31 mouse cellular contexts compared by ENCODE assay signal in the genomic region with DNA sequence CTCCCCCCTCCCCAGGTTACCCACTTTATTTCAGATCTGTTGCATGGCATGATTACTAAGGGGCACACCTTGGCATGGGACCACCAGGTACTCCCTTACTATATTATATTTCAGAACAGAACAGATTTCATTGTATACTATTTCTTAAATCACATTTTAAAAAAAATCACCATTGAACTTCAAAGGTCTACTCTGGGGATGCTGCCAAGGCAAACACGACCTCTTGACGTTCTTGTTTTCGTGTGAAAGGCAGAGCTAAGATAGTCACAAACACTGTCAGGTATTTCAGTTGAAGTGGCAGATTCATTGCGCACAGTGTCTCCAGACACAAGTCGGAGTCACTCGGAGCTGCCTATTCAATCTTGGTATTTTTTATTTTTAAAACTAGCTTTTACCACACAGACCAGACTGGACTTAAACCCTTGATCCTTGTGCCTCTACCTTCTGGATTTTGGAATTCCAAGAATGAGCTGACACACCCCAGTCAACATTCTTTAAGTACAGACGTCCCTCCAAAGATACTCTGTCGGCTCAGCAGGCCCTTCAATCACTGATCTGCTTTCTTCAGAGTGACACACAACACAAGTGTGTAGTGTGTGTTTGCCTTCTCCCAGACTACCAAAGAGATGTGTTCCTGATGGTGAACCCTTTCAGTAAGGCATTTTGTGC. TPM values are rescaled to one million over a fixed set of nuclear protein-coding genes. Genes with fewer than 3 reads are reported as not detected.
DNase-seq lines count a peak whose midpoint lies in the region; ATAC-seq and TF ChIP-seq lines count a peak whose summit lies in the region.
"Had no signal": no experiment of that assay in that cellular context is flagged by ENCODE, and none has a peak within 500 bp of the region (broad histone marks: within the 10 kb centered on the region; RNA-seq: fewer than 3 reads in every experiment).

No protein-coding gene starts in this region.

- DNase-seq in heart, adult 11 months: peak; percentile 18
- DNase-seq in heart, adult 2 months: no peak
- DNase-seq in kidney, postnatal 0 days (ENCODE audit: low spot score): peak; percentile 39
- DNase-seq in lung, postnatal 4 days: no peak
- peak; percentile 89 for DNase-seq in R1 (ENCODE audit: low read depth, low spot score)
- DNase-seq in layer of hippocampus, postnatal 10 days (ENCODE audit: low spot score in 2 of 2): no peak
- DNase-seq: adrenal gland, postnatal 36 days; cerebellum, adult 9-10 months; heart, postnatal 10 days; layer of hippocampus, postnatal 36 days; right cerebral cortex, postnatal 4 days; thymus, postnatal 14 days had no signal

- no peaks in the 10 kb centered on the region for H3K36me3 ChIP-seq in heart, adult 2 months (ENCODE audit: control insufficient read depth, insufficient read depth, low read length)
- no peaks in the 10 kb centered on the region for H3K36me3 ChIP-seq in kidney, postnatal 0 days (ENCODE audit: insufficient read depth, low read length)
- H3K36me3 ChIP-seq in kidney, embryonic 15.5 days: no peaks in the 10 kb centered on the region
- H3K36me3 ChIP-seq in lung, embryonic 16.5 days (ENCODE audit: control insufficient read depth, insufficient read depth, low read length): no peaks in the 10 kb centered on the region
- H3K36me3 ChIP-seq: embryonic facial prominence, embryonic 15.5 days; G1E; heart, embryonic 12.5 days; limb, embryonic 12.5 days had no signal

- H3K9me3 ChIP-seq in kidney, postnatal 0 days (replicated peaks; ENCODE audit: low read length): no peaks in the 10 kb centered on the region
- no peaks in the 10 kb centered on the region for H3K9me3 ChIP-seq in kidney, embryonic 15.5 days (replicated peaks)
- H3K9me3 ChIP-seq in lung, embryonic 16.5 days (ENCODE audit: control insufficient read depth, low read length): no peaks in the 10 kb centered on the region
- H3K9me3 ChIP-seq: embryonic facial prominence, embryonic 15.5 days; G1E; heart, embryonic 12.5 days; limb, embryonic 12.5 days had no signal

- TF ChIP-seq CTCF in heart, adult 2 months (IDR thresholded peaks at IDR 0.05): no peak
- no peak for TF ChIP-seq CTCF in kidney, postnatal 0 days (IDR thresholded peaks at IDR 0.05; ENCODE audit: low read depth)

- no peak for TF ChIP-seq EP300 in heart, adult 2 months (IDR thresholded peaks at IDR 0.05; ENCODE audit: insufficient read depth, low read depth, low read length)

- H3K4me3 ChIP-seq in heart, adult 2 months: no peak overlapping the region
- H3K4me3 ChIP-seq in kidney, postnatal 0 days (replicated peaks; ENCODE audit: low read depth, low read length): no peak overlapping the region
- H3K4me3 ChIP-seq in kidney, embryonic 15.5 days (replicated peaks): no peak overlapping the region
- H3K4me3 ChIP-seq in lung, embryonic 16.5 days (ENCODE audit: low read length): no peak overlapping the region
- H3K4me3 ChIP-seq: embryonic facial prominence, embryonic 15.5 days; heart, embryonic 12.5 days; layer of hippocampus, adult 2 months; limb, embryonic 12.5 days had no signal

- H3K9ac ChIP-seq in heart, adult 2 months (ENCODE audit: low read depth, low read length): no peak overlapping the region
- no peak overlapping the region for H3K9ac ChIP-seq in kidney, postnatal 0 days (ENCODE audit: low read depth, low read length)
- H3K9ac ChIP-seq in kidney, embryonic 15.5 days: no peak overlapping the region
- H3K9ac ChIP-seq in lung, embryonic 16.5 days (ENCODE audit: low read length): no peak overlapping the region
- H3K9ac ChIP-seq: embryonic facial prominence, embryonic 15.5 days; heart, embryonic 12.5 days; limb, embryonic 12.5 days; liver, embryonic 14.5 days had no signal

- WGBS in heart, adult 2 months: 42% methylated on average over 8 of the region's 8 CpGs
- WGBS in kidney, postnatal 0 days: 31% methylated on average over 8 of the region's 8 CpGs
- 42% methylated on average over 8 of the region's 8 CpGs for WGBS in kidney, embryonic 15.5 days
- WGBS in lung, embryonic 16.5 days: 32% methylated on average over 8 of the region's 8 CpGs

- H3K4me2 ChIP-seq in kidney, postnatal 0 days (ENCODE audit: low read length): no peak overlapping the region
- no peak overlapping the region for H3K4me2 ChIP-seq in kidney, embryonic 15.5 days
- H3K4me2 ChIP-seq in lung, embryonic 16.5 days (ENCODE audit: low read depth, low read length): no peak overlapping the region
- H3K4me2 ChIP-seq: embryonic facial prominence, embryonic 15.5 days; heart, embryonic 12.5 days; limb, embryonic 12.5 days had no signal

- H3K4me1 ChIP-seq in heart, adult 2 months (ENCODE audit: control insufficient read depth, insufficient read depth, low read length): no peaks in the 10 kb centered on the region
- H3K4me1 ChIP-seq in kidney, postnatal 0 days (replicated peaks; ENCODE audit: insufficient read depth, low read length): no peaks in the 10 kb centered on the region
- H3K4me1 ChIP-seq in kidney, embryonic 15.5 days: peaks cover 13% of the 10 kb centered on the region
- H3K4me1 ChIP-seq in lung, embryonic 16.5 days (replicated peaks; ENCODE audit: control insufficient read depth, insufficient read depth, low read length): peaks cover 8% of the 10 kb centered on the region; the same call in 1 of the 2 replicates

- ATAC-seq in kidney, postnatal 0 days (replicated peaks; ENCODE audit: low FRiP score, low read depth): 0 out of 2 replicates have a peak, but pooled peaks have one; percentile 31
- no peak for ATAC-seq in kidney, embryonic 15.5 days (replicated peaks; ENCODE audit: low FRiP score)
- ATAC-seq in lung, embryonic 16.5 days (ENCODE audit: low read depth): peak; percentile 74
- ATAC-seq: CD4-positive, CD25-positive, alpha-beta regulatory T cell, adult 4 months; forebrain, embryonic 14.5 days had no signal

- H3K27me3 ChIP-seq in heart, adult 2 months (ENCODE audit: control insufficient read depth, insufficient read depth, low read length): no peaks in the 10 kb centered on the region
- no peaks in the 10 kb centered on the region for H3K27me3 ChIP-seq in kidney, postnatal 0 days (ENCODE audit: insufficient read depth, low read length)
- no peaks in the 10 kb centered on the region for H3K27me3 ChIP-seq in kidney, embryonic 15.5 days
- no peaks in the 10 kb centered on the region for H3K27me3 ChIP-seq in lung, embryonic 16.5 days (ENCODE audit: control insufficient read depth, insufficient read depth, low read depth, low read length)
- H3K27me3 ChIP-seq: embryonic facial prominence, embryonic 15.5 days; heart, embryonic 12.5 days had no signal

- H3K27ac ChIP-seq in heart, adult 2 months: no peak overlapping the region
- H3K27ac ChIP-seq in kidney, postnatal 0 days: no peak overlapping the region
- H3K27ac ChIP-seq in kidney, embryonic 15.5 days: no peak overlapping the region
- peak overlapping the region; percentile 68 for H3K27ac ChIP-seq in lung, embryonic 16.5 days (ENCODE audit: low read length)
- H3K27ac ChIP-seq: embryonic facial prominence, embryonic 15.5 days; layer of hippocampus, adult 2 months; limb, embryonic 12.5 days; liver, embryonic 14.5 days; macrophage had no signal

- no peak for TF ChIP-seq POLR2A in heart, adult 2 months (IDR thresholded peaks at IDR 0.05; ENCODE audit: insufficient read depth, low read depth, low read length)

- intact Hi-C loops in heart, adult 2 months (cut with DNase I): no loop called here

- H3K79me2 ChIP-seq in heart, adult 2 months (replicated peaks; ENCODE audit: control insufficient read depth, insufficient read depth, low read length): no peaks in the 10 kb centered on the region

RNA-seq across cellular contexts. Expression of gene Tmem174, which starts 14.2 kb away (rescaled TPM):
- not detected for total RNA-seq in heart, adult 2 months (2021)
- not detected in 2 replicates for polyA plus RNA-seq in heart, adult 2 months (2012; rRNA removed)
- polyA plus RNA-seq in kidney, postnatal 0 days (2015; fragmentation: Nextera tagmentation; extraction: Ambion mirVana): 102 and 105 TPM in 2 replicates
- polyA plus RNA-seq in kidney, embryonic 15.5 days (2015; fragmentation: Nextera tagmentation; extraction: Ambion mirVana): 21.1 and 22.4 TPM in 2 replicates
- polyA plus RNA-seq in lung, embryonic 16.5 days (2015; fragmentation: Nextera tagmentation; extraction: Ambion mirVana): not detected in 2 replicates
- not detected for total RNA-seq in layer of hippocampus, postnatal 10 days (2021)
- total RNA-seq: adrenal gland, postnatal 36 days; common myeloid progenitor, adult 5-6 weeks; gastrocnemius, adult 8-10 months; granulocyte monocyte progenitor cell, adult 5-6 weeks; heart, postnatal 10 days; left cerebral cortex, postnatal 14 days; midbrain, postnatal 0 days had no signal
- polyA plus RNA-seq: CD4-positive, CD25-positive, alpha-beta regulatory T cell, adult 4 months; forebrain, embryonic 14.5 days; G1E; heart, embryonic 12.5 days; hindbrain, embryonic 11.5 days; limb, embryonic 12.5 days; liver, embryonic 14.5 days; macrophage; midbrain, postnatal 0 days; neural tube, embryonic 14.5 days; stomach, embryonic 14.5 days had no signal

Comparison
In these comparisons a context has a peak if more than half of its experiments do, and no peak if none do; other contexts are left out.
1. DNase-seq: peak in heart, adult 11 months (single experiment), kidney, postnatal 0 days (single experiment) and R1 (single experiment); none in heart, adult 2 months (0 of 2), lung, postnatal 4 days (0 of 2) and layer of hippocampus, postnatal 10 days (0 of 2).
2. RNA of gene Tmem174, which starts 14.2 kb away (polyA plus RNA-seq): 102 to 105 TPM in kidney, postnatal 0 days and 21.1 to 22.4 TPM in kidney, embryonic 15.5 days; not detected in lung, embryonic 16.5 days and not detected in heart, adult 2 months; every median in the first group is over 10 times any median in the second.